Mouse (Mus musculus) midbrain, embryonic 14.5 days (tissue): ENCODE measurements around the gene S1pr1. TPM values are rescaled to one million over a fixed set of nuclear protein-coding genes. Genes with fewer than 3 reads are reported as not detected.

Source experiments
- ATAC-seq: fragments of 200-750 bp; cut with Nextera tagmentation; 2 replicates; pipeline ENCODE4 v1.8.0; 2017; ENCODE audit warnings: moderate number of reproducible peaks, moderate library complexity; ENCODE audit not compliant: low FRiP score, low TSS enrichment
- DNase-seq: peaks from one replicate; pipeline ENCODE4 v3.0.0-alpha.2; 2015
- H3K27ac ChIP-seq: fragments of 300-500 bp; sonication (generic); replicated peaks from 2 replicates; pipeline ENCODE4 v1.5.1; 2014; ENCODE audit warnings: mild to moderate bottlenecking, low read depth, low read length, moderate library complexity
- H3K27me3 ChIP-seq: fragments of 300-500 bp; sonication (generic); 2 replicates; pipeline ENCODE4 v1.6.1; 2014; ENCODE audit warnings: low read length, control low read depth, mixed read lengths; ENCODE audit not compliant: control insufficient read depth, insufficient read depth
- H3K36me3 ChIP-seq: fragments of 300-500 bp; sonication (generic); 2 replicates; pipeline ENCODE4 v1.6.1; 2014; ENCODE audit warnings: low read length, control low read depth; ENCODE audit not compliant: control insufficient read depth, insufficient read depth
- H3K4me1 ChIP-seq: fragments of 300-500 bp; sonication (generic); 2 replicates; pipeline ENCODE4 v1.6.1; 2014; ENCODE audit warnings: mild to moderate bottlenecking, antibody characterized with exemption, low read length, control low read depth; ENCODE audit not compliant: control insufficient read depth, insufficient read depth
- H3K4me2 ChIP-seq: fragments of 300-500 bp; sonication (generic); 2 replicates; pipeline ENCODE4 v1.6.1; 2014; ENCODE audit warnings: mild to moderate bottlenecking, low read length, moderate library complexity
- H3K4me3 ChIP-seq: fragments of 300-500 bp; sonication (generic); replicated peaks from 2 replicates; pipeline ENCODE4 v1.5.1; 2014; ENCODE audit warnings: low read depth, low read length
- H3K9ac ChIP-seq: fragments of 300-500 bp; sonication (generic); replicated peaks from 2 replicates; pipeline ENCODE4 v1.6.1; 2014; ENCODE audit warnings: mild to moderate bottlenecking, low read length, moderate library complexity
- H3K9me3 ChIP-seq: fragments of 300-500 bp; sonication (generic); 2 replicates; pipeline ENCODE4 v1.6.1; 2016; ENCODE audit warnings: low read length, control low read depth, mixed read lengths; ENCODE audit not compliant: control insufficient read depth
- WGBS: fragments of 180-500 bp; shearing (Covaris S2); extraction: QIAGEN DNeasy Blood & Tissue Kit; methylation state at CpG from one replicate; pipeline ENCODE4 v1.1.7; 2014; 5-methylcytosine and 5-hydroxymethylcytosine counted together
- polyA plus RNA-seq: library from polyadenylated mRNA; unstranded; fragments of >200 nt; fragmentation: Nextera tagmentation; extraction: Ambion mirVana; gene quantifications from 2 replicates; pipeline ENCODE4 v1.2.1, GENCODE M21; 2014

S1pr1 gene
- polyA plus RNA-seq, 1 experiment from 2014 or later = 32.2 TPM

GRCm38 (mm10) chr3:115746511-115746910 is 31.6 kb upstream of the S1pr1 start:
- no peaks in the 10 kb centered on the region for H3K9me3 ChIP-seq
- ATAC-seq = no peak
- WGBS = 89% methylated on average over 8 of the region's 8 CpGs

DNA sequence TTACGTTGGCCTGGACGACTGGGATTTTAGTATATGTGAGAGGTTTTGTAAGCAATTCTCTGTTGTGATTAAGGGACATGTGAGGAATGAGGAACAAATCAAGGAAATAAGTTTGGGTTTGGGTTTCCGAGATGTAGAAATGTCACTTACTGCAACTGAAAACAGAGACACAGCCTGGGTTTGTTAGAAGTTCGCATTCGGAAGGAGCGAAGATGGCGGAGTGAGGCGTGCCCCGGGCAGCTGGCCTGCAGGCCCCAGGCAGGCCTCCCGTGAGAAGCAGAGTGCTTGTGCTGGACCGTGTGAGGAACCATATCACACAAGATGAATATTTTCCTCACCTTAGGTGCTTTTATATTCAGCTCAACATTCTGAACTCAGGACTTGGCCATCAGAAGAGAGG is 30.2 kb upstream of the S1pr1 start:
- Histone ChIP-seq H3K27ac (no peak overlapping the region), H3K27me3 (no peaks in the 10 kb centered on the region), H3K4me2 (no peak overlapping the region), H3K4me1 (no peaks in the 10 kb centered on the region), H3K4me3 (no peak overlapping the region), H3K9me3 (no peaks in the 10 kb centered on the region), H3K36me3 (no peaks in the 10 kb centered on the region), H3K9ac (no peak overlapping the region)
- WGBS = 95% methylated on average over 11 of the region's 11 CpGs
- no peak for DNase-seq
- ATAC-seq = no peak

More at GRCm38 (mm10) chr3:115746511-115746910, 31.6 kb upstream of the S1pr1 start:
- Histone ChIP-seq H3K27me3 (no peaks in the 10 kb centered on the region), H3K4me1 (no peaks in the 10 kb centered on the region), H3K9ac (no peak overlapping the region), H3K36me3 (no peaks in the 10 kb centered on the region), H3K4me3 (no peak overlapping the region), H3K27ac (no peak overlapping the region), H3K4me2 (no peak overlapping the region)
- no peak for DNase-seq

- H3K4me1 ChIP-seq = peaks cover 9% of the 10 kb centered on the region; the same call in 1 of the 2 replicates
- no peaks in the 10 kb centered on the region for H3K36me3 ChIP-seq
- no peak overlapping the region for H3K27ac ChIP-seq
- 50% methylated on average over 2 of the region's 2 CpGs for WGBS
- no peak overlapping the region for H3K4me2 ChIP-seq
- no peaks in the 10 kb centered on the region for H3K27me3 ChIP-seq
- DNase-seq (peak; percentile 21), ATAC-seq (no peak)
- no peak overlapping the region for H3K9ac ChIP-seq
- H3K9me3 ChIP-seq = no peaks in the 10 kb centered on the region
- no peak overlapping the region for H3K4me3 ChIP-seq
Observed at GRCm38 (mm10) chr3:115738524-115738923, 23.7 kb upstream of the S1pr1 start.

DNA sequence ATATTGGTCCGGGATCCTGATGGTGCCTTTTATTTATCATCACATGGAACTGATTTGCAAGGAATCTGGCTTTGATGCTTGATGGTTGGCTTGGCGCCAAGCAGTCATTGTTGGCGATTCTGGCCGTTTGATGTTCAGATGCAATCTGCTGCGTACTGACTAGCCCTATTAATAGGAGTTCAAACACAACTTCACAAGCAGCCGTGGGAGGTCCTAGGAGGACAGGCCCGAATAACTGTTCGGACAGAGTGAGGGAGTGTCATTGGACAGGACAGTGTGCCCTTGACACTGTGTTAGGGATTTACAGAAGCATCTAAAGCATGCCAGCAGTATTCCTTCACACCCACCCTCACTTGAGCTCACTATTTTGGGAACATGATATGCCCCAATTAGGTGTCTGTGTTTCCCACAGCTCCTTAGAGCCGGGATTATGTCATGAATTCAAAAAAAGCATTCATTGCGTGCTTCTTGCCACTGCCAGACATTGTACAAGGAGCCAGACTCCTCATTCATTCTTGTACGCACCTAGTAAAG is 23.0 kb upstream of the S1pr1 start:
- 37% methylated on average over 11 of the region's 11 CpGs for WGBS
- peak; percentile 71 for DNase-seq
- Histone ChIP-seq H3K9ac (no peak overlapping the region), H3K4me3 (no peak overlapping the region), H3K4me1 (peaks cover 9% of the 10 kb centered on the region; the same call in 1 of the 2 replicates), H3K9me3 (no peaks in the 10 kb centered on the region), H3K27me3 (no peaks in the 10 kb centered on the region), H3K4me2 (no peak overlapping the region), H3K36me3 (no peaks in the 10 kb centered on the region), H3K27ac (0 out of 2 replicates have a peak overlapping the region, but pooled peaks have one; percentile 20)
- peak; percentile 49; the same call in 1 of the 2 replicates for ATAC-seq

DNA sequence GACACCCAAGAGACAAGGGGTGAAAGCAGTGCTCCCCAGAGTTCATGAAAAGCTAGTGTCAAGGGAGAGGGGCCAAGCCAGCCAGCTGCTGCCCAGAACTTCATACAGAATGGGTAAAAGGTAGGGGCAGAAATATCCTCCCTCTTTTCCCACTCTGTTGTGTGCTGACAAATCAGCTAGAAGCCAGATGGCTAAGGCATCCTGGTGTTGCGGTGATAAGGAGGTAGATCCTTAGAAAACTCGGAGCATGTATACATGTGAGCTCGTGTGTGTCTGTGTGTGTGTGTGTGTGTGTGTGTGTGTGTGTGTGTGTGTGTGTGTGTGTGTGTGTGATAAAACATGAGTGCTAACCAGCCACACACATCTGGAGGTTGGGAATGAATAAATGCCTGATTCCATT is 20.7 kb upstream of the S1pr1 start:
- ATAC-seq (no peak), DNase-seq (no peak)
- no peaks in the 10 kb centered on the region for H3K9me3 ChIP-seq

GRCm38 (mm10) chr3:115734841-115735240 is 20.0 kb upstream of the S1pr1 start:
- DNase-seq (no peak), ATAC-seq (no peak)
- no peak overlapping the region for H3K9ac ChIP-seq
- H3K4me3 ChIP-seq = no peak overlapping the region
- no peak overlapping the region for H3K4me2 ChIP-seq
- H3K27me3 ChIP-seq = no peaks in the 10 kb centered on the region
- H3K9me3 ChIP-seq = no peaks in the 10 kb centered on the region
- peaks cover 9% of the 10 kb centered on the region; the same call in 1 of the 2 replicates for H3K4me1 ChIP-seq
- WGBS = 84% methylated on average over 3 of the region's 3 CpGs
- no peaks in the 10 kb centered on the region for H3K36me3 ChIP-seq
- H3K27ac ChIP-seq = no peak overlapping the region

More for the DNA sequence above, 20.7 kb upstream of the S1pr1 start:
- H3K9ac ChIP-seq = no peak overlapping the region
- no peaks in the 10 kb centered on the region for H3K27me3 ChIP-seq
- no peaks in the 10 kb centered on the region for H3K36me3 ChIP-seq
- peaks cover 9% of the 10 kb centered on the region; the same call in 1 of the 2 replicates for H3K4me1 ChIP-seq
- WGBS = 81% methylated on average over 3 of the region's 3 CpGs
- H3K4me3 ChIP-seq = no peak overlapping the region
- no peak overlapping the region for H3K4me2 ChIP-seq
- no peak overlapping the region for H3K27ac ChIP-seq

- Histone ChIP-seq H3K27me3 (no peaks in the 10 kb centered on the region), H3K4me3 (no peak overlapping the region), H3K4me1 (no peaks in the 10 kb centered on the region), H3K27ac (no peak overlapping the region), H3K9ac (no peak overlapping the region), H3K9me3 (no peaks in the 10 kb centered on the region), H3K36me3 (no peaks in the 10 kb centered on the region), H3K4me2 (no peak overlapping the region)
- DNase-seq (no peak), ATAC-seq (no peak)
- 95% methylated on average over 7 of the region's 7 CpGs for WGBS
Observed at GRCm38 (mm10) chr3:115730336-115730735, 15.5 kb upstream of the S1pr1 start.

GRCm38 (mm10) chr3:115729187-115729586 is 14.3 kb upstream of the S1pr1 start:
- WGBS = 68% methylated on average over 7 of the region's 7 CpGs
- Histone ChIP-seq H3K36me3 (no peaks in the 10 kb centered on the region), H3K4me1 (no peaks in the 10 kb centered on the region), H3K9ac (no peak overlapping the region), H3K27me3 (no peaks in the 10 kb centered on the region), H3K4me2 (no peak overlapping the region), H3K27ac (no peak overlapping the region), H3K4me3 (no peak overlapping the region), H3K9me3 (no peaks in the 10 kb centered on the region)
- ATAC-seq (no peak), DNase-seq (no peak)

DNA sequence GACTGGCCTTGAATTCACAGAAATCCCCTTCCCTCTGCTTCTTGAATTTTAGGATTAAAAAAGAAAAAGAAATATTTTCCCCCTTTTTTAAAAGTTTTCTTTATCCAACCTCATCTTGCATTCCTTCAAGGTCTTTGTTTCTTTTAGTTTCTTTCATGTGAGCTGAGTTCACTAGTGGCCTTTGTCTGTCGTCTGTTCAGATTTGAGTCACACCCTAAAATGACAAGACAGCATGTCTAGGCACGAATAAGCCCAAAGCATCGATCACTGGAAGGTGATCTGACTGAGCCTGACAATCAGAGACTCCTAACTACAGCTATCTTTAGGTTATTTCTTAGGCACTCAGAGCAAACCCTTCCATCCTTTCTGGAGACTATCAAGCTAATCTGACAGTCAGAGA is 13.3 kb upstream of the S1pr1 start:
- 31% methylated on average over 3 of the region's 3 CpGs for WGBS
- Histone ChIP-seq H3K4me2 (no peak overlapping the region), H3K27me3 (no peaks in the 10 kb centered on the region), H3K4me3 (no peak overlapping the region), H3K9me3 (no peaks in the 10 kb centered on the region), H3K36me3 (no peaks in the 10 kb centered on the region), H3K27ac (no peak overlapping the region), H3K4me1 (no peaks in the 10 kb centered on the region), H3K9ac (no peak overlapping the region)
- ATAC-seq (no peak), DNase-seq (no peak)
